15 mouse cellular contexts compared by ENCODE assay signal in the genomic region with DNA sequence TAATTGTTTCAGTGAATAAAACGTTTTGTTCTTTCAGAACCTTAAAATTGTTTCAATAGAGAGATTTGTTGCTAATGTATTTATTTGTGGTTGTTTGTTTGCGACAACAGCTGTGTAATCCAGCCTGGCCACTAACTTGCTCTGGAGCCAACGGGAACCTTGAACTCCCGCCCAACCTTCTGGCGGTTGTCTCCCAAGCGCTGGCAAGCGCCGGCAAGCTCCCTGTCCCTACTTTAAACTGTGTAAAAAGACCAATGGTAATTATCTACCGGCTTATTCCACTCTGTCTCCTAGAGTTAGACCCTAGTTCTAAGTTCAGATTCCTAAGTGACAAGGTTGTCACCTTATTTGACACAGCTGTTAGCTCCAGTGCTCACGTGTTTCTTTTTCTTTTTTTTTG. TPM values are rescaled to one million over a fixed set of nuclear protein-coding genes. Genes with fewer than 3 reads are reported as not detected.
DNase-seq lines count a peak whose midpoint lies in the region; ATAC-seq lines count a peak whose summit lies in the region.
"Had no signal": no experiment of that assay in that cellular context is flagged by ENCODE, and none has a peak within 500 bp of the region (broad histone marks: within the 10 kb centered on the region; RNA-seq: fewer than 3 reads in every experiment).

No protein-coding gene starts in this region.

- H3K4me1 ChIP-seq in kidney, embryonic 15.5 days: peaks cover 7% of the 10 kb centered on the region
- H3K4me1 ChIP-seq: embryonic facial prominence, embryonic 13.5 days; hindbrain, embryonic 13.5 days; liver, embryonic 13.5 days; neural tube, embryonic 15.5 days had no signal

- WGBS in kidney, embryonic 15.5 days: 74% methylated on average over 10 of the region's 10 CpGs

- H3K4me2 ChIP-seq in kidney, embryonic 15.5 days: no peak overlapping the region
- H3K4me2 ChIP-seq: embryonic facial prominence, embryonic 13.5 days; hindbrain, embryonic 13.5 days; liver, embryonic 13.5 days; neural tube, embryonic 15.5 days had no signal

- no peaks in the 10 kb centered on the region for H3K9me3 ChIP-seq in kidney, embryonic 15.5 days (replicated peaks)
- H3K9me3 ChIP-seq: embryonic facial prominence, embryonic 13.5 days; hindbrain, embryonic 13.5 days; liver, embryonic 13.5 days; neural tube, embryonic 15.5 days had no signal

- H3K27ac ChIP-seq in kidney, embryonic 15.5 days: no peak overlapping the region
- H3K27ac ChIP-seq: embryonic facial prominence, embryonic 13.5 days; hindbrain, embryonic 13.5 days; liver, embryonic 13.5 days; neural tube, embryonic 15.5 days had no signal

- ATAC-seq in kidney, embryonic 15.5 days (replicated peaks; ENCODE audit: low FRiP score): no peak
- ATAC-seq in activated CD4-positive, CD25-positive, alpha-beta regulatory T cell, adult 4 months: no peak
- ATAC-seq: forebrain, embryonic 16.5 days; midbrain, embryonic 16.5 days had no signal

- DNase-seq in kidney, adult 8-10 months: peak; percentile 35 to 38
- peak; percentile 67 for DNase-seq in cerebellum, adult 11-12 months
- peak; percentile 64 for DNase-seq in gastrocnemius, postnatal 10 days
- DNase-seq in lung, postnatal 14 days: peak; percentile 41
- DNase-seq in retina, embryonic 14.5 days (ENCODE audit: low spot score): no peak
- DNase-seq in right cerebral cortex, postnatal 14 days: no peak
- DNase-seq: liver, embryonic 13.5 days had no signal

- H3K9ac ChIP-seq in kidney, embryonic 15.5 days: no peak overlapping the region
- H3K9ac ChIP-seq: embryonic facial prominence, embryonic 13.5 days; hindbrain, embryonic 13.5 days; liver, embryonic 13.5 days; neural tube, embryonic 15.5 days had no signal

- no peaks in the 10 kb centered on the region for H3K36me3 ChIP-seq in kidney, embryonic 15.5 days
- H3K36me3 ChIP-seq: embryonic facial prominence, embryonic 13.5 days; hindbrain, embryonic 13.5 days; liver, embryonic 13.5 days; neural tube, embryonic 15.5 days had no signal

- H3K4me3 ChIP-seq in kidney, embryonic 15.5 days (replicated peaks): no peak overlapping the region
- H3K4me3 ChIP-seq: embryonic facial prominence, embryonic 13.5 days; hindbrain, embryonic 13.5 days; liver, embryonic 13.5 days; neural tube, embryonic 15.5 days had no signal

- H3K27me3 ChIP-seq in kidney, embryonic 15.5 days: no peaks in the 10 kb centered on the region
- H3K27me3 ChIP-seq: embryonic facial prominence, embryonic 13.5 days; hindbrain, embryonic 13.5 days; liver, embryonic 13.5 days; neural tube, embryonic 15.5 days had no signal

RNA-seq across cellular contexts. Expression of a gene that starts 48.2 kb away (rescaled TPM):
- polyA plus RNA-seq in kidney, embryonic 15.5 days (2015; fragmentation: Nextera tagmentation; extraction: Ambion mirVana): 0.44 and 0.71 TPM in 2 replicates
- total RNA-seq in gastrocnemius, postnatal 10 days (2021): under 1 TPM; 0.07 to 0.09 TPM
- polyA plus RNA-seq in activated CD4-positive, CD25-positive, alpha-beta regulatory T cell, adult 4 months (2017; shearing (Covaris generic)): not detected
- total RNA-seq: heart, adult 8-10 months had no signal

Comparison
In these comparisons a context has a peak if more than half of its experiments do, and no peak if none do; other contexts are left out.
1. DNase-seq: peak in kidney, adult 8-10 months (2 of 2), cerebellum, adult 11-12 months (single experiment), gastrocnemius, postnatal 10 days (single experiment) and lung, postnatal 14 days (single experiment); none in retina, embryonic 14.5 days (single experiment) and right cerebral cortex, postnatal 14 days (single experiment).